Mouse (Mus musculus) limb, embryonic 14.5 days (tissue): ENCODE data around the gene Atp7b. TPM values are rescaled to one million over a fixed set of nuclear protein-coding genes. Genes with fewer than 3 reads are reported as not detected.

ENCODE experiments used
- ATAC-seq: fragments of 200-750 bp; cut with Nextera tagmentation; 2 replicates; pipeline ENCODE4 v1.8.0; 2017; ENCODE audit warnings: low read depth, moderate number of reproducible peaks, moderate TSS enrichment; ENCODE audit not compliant: low FRiP score
- DNase-seq: peaks from one replicate; pipeline ENCODE4 v3.0.0-alpha.2; 2015; ENCODE audit warnings: low spot score
- H3K27ac ChIP-seq: fragments of 300-500 bp; sonication (generic); replicated peaks from 2 replicates; pipeline ENCODE4 v1.5.1; 2014; ENCODE audit warnings: low read depth, mild to moderate bottlenecking, low read length, moderate library complexity, mixed read lengths
- H3K27me3 ChIP-seq: fragments of 300-500 bp; sonication (generic); 2 replicates; pipeline ENCODE4 v1.6.1; 2014; ENCODE audit warnings: low read length, mixed read lengths; ENCODE audit not compliant: control insufficient read depth, insufficient read depth
- H3K36me3 ChIP-seq: fragments of 300-500 bp; sonication (generic); 2 replicates; pipeline ENCODE4 v1.6.1; 2014; ENCODE audit warnings: mild to moderate bottlenecking, low read length, moderate library complexity, mixed read lengths; ENCODE audit not compliant: control insufficient read depth, insufficient read depth
- H3K4me1 ChIP-seq: fragments of 300-500 bp; sonication (generic); 2 replicates; pipeline ENCODE4 v1.6.1; 2014; ENCODE audit warnings: antibody characterized with exemption, low read length, mixed read lengths; ENCODE audit not compliant: control insufficient read depth, insufficient read depth
- H3K4me2 ChIP-seq: fragments of 300-500 bp; sonication (generic); replicated peaks from 2 replicates; pipeline ENCODE4 v1.6.1; 2014; ENCODE audit warnings: low read depth, mild to moderate bottlenecking, low read length, moderate library complexity; ENCODE audit not compliant: severe bottlenecking
- H3K4me3 ChIP-seq: fragments of 300-500 bp; sonication (generic); replicated peaks from 2 replicates; pipeline ENCODE4 v1.5.1; 2014; ENCODE audit warnings: low read length
- H3K9ac ChIP-seq: fragments of 300-500 bp; sonication (generic); 2 replicates; pipeline ENCODE4 v1.6.1; 2014; ENCODE audit warnings: mild to moderate bottlenecking, low read depth, low read length, moderate library complexity; ENCODE audit not compliant: severe bottlenecking
- H3K9me3 ChIP-seq: fragments of 300-500 bp; sonication (generic); 2 replicates; pipeline ENCODE4 v1.6.1; 2016; ENCODE audit warnings: low read length; ENCODE audit not compliant: control insufficient read depth
- POLR2A ChIP-seq: fragments of 200-500 bp; IDR thresholded peaks from 2 replicates; pipeline ENCODE4 v1.8.0; 2012; ENCODE audit warnings: inconsistent platforms, mild to moderate bottlenecking, moderate library complexity, borderline replicate concordance; ENCODE audit not compliant: insufficient read depth, insufficient read length; ENCODE audit errors: extremely low read depth
- WGBS: fragments of 180-500 bp; shearing (Covaris S2); extraction: QIAGEN DNeasy Blood & Tissue Kit; methylation state at CpG from one replicate; pipeline ENCODE4 v1.1.7; 2014; 5-methylcytosine and 5-hydroxymethylcytosine counted together
- polyA plus RNA-seq, 2 experiments: library from polyadenylated mRNA; depleted of rRNA in 1 of 2; stranded (reverse) in 1 of 2; unstranded in 1 of 2; fragments of >200 nt; fragmentation: Nextera tagmentation in 1 of 2; extraction: Ambion mirVana in 1 of 2; gene quantifications; 2 replicates each; pipeline versions ENCODE4 v1.2.1 to v1.2.3; 2012 to 2014

The Atp7b gene
- polyA plus RNA-seq, 2 experiments, result 0.29 to 0.63 TPM

DNA sequence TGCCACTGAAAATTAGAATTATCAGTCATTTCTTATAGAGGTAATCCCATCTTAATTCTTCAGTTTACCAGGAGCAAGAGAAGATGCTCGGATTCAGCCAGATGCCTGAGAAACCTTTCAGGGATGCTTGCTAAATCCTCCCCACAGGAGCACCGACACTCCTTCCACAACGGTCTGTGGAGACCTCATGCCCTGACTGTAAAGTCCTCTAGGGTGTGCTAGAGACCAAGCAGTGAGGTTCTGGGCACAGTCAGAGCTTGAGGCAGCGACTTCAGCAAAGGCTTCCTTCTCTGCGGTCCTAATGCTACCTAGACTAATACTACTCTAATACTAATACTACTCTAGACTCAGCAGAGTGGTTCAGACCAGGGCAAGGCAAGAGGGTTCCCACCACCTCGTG, 67.9 kb downstream of the Atp7b start:
- DNase-seq (no peak), ATAC-seq (no peak)
- Histone ChIP-seq H3K36me3 (no peaks in the 10 kb centered on the region), H3K4me2 (no peak overlapping the region), H3K27ac (no peak overlapping the region), H3K4me1 (no peaks in the 10 kb centered on the region), H3K9ac (no peak overlapping the region), H3K27me3 (no peaks in the 10 kb centered on the region), H3K9me3 (no peaks in the 10 kb centered on the region), H3K4me3 (no peak overlapping the region)
- 27% methylated on average over 6 of the region's 6 CpGs for WGBS
- TF ChIP-seq POLR2A, result no peak

DNA sequence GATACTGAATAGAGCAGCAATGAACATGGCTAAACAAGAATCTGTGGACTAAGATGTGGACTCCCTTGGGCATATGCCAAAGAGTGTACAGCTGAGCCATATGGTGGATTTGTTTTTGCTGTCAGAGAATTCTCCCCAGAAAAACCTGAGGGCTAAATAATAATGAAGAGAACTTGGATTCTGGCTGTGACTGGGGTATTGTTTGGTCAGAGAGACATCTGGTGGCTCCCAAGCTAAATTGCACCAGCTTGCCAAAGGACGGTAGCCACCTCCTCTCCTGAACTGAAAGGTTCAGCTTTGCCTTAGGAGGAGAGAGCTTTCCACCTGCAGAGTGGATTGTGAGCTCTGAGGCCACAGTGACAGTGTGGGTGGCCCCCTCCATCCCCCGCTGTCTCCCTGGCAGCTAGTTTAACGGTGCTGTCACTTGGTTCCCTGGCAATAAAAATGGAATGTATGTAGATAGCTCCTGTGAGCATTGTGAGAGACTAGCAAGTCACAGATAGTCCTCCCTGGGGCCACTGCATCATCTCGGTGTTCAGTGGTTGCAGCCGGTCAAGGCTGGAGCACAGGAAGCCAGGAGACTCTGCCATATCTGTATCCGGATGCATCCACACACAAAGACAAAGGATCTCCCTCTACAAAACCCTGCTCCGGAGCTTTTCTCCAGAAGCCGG, 78.3 kb downstream of the Atp7b start:
- no peak overlapping the region for H3K27ac ChIP-seq
- 57% methylated on average over 8 of the region's 8 CpGs for WGBS
- no peak overlapping the region for H3K9ac ChIP-seq
- no peaks in the 10 kb centered on the region for H3K27me3 ChIP-seq
- H3K4me3 ChIP-seq, result no peak overlapping the region
- no peaks in the 10 kb centered on the region for H3K36me3 ChIP-seq
- no peak for ATAC-seq
- TF ChIP-seq POLR2A, result no peak
- no peak overlapping the region for H3K4me2 ChIP-seq
- H3K9me3 ChIP-seq, result no peaks in the 10 kb centered on the region
- no peak for DNase-seq
- H3K4me1 ChIP-seq, result no peaks in the 10 kb centered on the region

DNA sequence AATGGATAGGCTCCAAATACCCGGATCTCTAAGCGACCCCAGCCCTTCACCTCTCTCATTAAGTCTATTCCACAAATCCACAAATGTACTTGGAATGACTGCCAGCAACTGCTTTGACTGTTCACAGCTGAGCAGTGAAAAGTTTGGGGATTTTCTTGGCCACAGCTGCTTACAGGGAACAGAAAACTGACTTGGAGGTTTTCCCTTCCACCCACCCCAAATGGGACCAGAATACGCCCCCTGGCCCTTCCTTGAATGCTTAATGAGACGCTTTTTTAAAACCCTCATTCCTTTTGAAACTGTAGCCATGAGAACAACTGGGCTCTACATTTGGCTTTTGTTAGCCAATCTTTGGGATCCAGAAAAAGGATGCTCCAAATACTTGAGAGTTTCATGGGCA, 81.9 kb downstream of the Atp7b start:
- ATAC-seq (no peak), DNase-seq (no peak)
- TF ChIP-seq POLR2A, result no peak
- no peak overlapping the region for H3K27ac ChIP-seq
- H3K27me3 ChIP-seq, result no peaks in the 10 kb centered on the region
- 56% methylated on average over 4 of the region's 4 CpGs for WGBS
- H3K9me3 ChIP-seq, result no peaks in the 10 kb centered on the region
- H3K4me3 ChIP-seq, result no peak overlapping the region
- no peaks in the 10 kb centered on the region for H3K4me1 ChIP-seq
- no peaks in the 10 kb centered on the region for H3K36me3 ChIP-seq
- H3K9ac ChIP-seq, result no peak overlapping the region
- H3K4me2 ChIP-seq, result no peak overlapping the region

DNA sequence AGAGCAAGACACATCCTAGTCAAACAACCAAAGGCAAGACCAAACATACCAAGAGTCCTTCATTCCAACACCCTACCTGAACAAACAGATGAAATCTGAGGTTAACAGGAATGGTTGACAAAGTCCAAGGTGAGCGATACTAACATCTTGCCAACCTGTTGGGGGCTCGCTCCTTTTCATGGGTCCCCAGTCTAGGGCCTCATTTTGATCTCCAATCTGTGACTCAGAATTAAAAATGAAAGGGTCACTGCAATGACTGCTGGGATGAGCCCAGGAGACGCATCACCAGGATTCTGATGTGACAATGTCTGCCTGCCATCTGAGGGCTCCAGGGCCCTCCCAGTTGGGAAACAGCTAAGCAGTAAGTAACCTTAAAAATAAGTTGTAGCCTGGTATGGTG, 90.6 kb downstream of the Atp7b start, which contains the start of gene Ccdc70:
Gene Ccdc70, plus strand, starts transcription at position 301 of the 400 bp plus-strand sequence.
- Histone ChIP-seq H3K27ac (no peak within 1 kb of the TSS), H3K27me3 (no peaks in the 10 kb centered on the region), H3K36me3 (no peaks in the 10 kb centered on the region), H3K4me3 (no peak within 1 kb of the TSS), H3K9ac (no peak within 1 kb of the TSS), H3K9me3 (no peaks in the 10 kb centered on the region), H3K4me1 (no peaks in the 10 kb centered on the region), H3K4me2 (no peak within 1 kb of the TSS)
- DNase-seq (no peak), ATAC-seq (no peak)
- TF ChIP-seq POLR2A, result no peak
- 86% methylated on average over 3 of the region's 3 CpGs for WGBS

DNA sequence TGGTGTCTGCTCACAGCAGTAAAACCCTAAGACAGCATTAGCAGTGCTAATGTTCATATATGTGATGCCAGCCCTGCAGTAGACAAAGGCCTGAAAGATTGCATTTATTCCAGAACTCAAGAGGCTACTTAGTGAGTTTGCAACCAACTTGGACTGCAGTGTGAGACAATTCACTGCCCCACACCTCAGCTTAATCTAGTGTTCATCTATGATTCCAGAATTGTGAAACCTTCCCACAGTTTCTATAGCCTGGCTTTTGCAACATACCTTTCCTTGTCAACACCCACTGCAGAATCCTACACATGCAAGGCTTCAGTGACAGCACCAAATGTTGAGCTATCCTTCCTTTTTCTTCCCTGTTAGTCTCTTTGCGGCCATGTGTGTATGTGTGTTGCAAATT, 93.5 kb downstream of the Atp7b start:
- Histone ChIP-seq H3K9ac (no peak overlapping the region), H3K27ac (no peak overlapping the region), H3K27me3 (no peaks in the 10 kb centered on the region), H3K4me3 (no peak overlapping the region), H3K4me2 (no peak overlapping the region), H3K36me3 (no peaks in the 10 kb centered on the region), H3K9me3 (no peaks in the 10 kb centered on the region), H3K4me1 (no peaks in the 10 kb centered on the region)
- no peak for TF ChIP-seq POLR2A
- ATAC-seq, result no peak
- 82% methylated on average over 1 of the region's 1 CpGs for WGBS
- no peak for DNase-seq
